Mouse (Mus musculus) heart, embryonic 15.5 days (tissue): ENCODE measurements at regions not wholly inside any gene's neighbourhood (a gene's known extent, or its start where the extent isn't known, plus 50 kb on each side); places are given as distances from the start of the nearest gene placed in this dataset.
A peak's percentile ranks its signal among the peaks of the same experiment; 100 is the strongest.

Experiments
- ATAC-seq: fragments of 200-750 bp; cut with Nextera tagmentation; replicated peaks from 2 replicates; pipeline ENCODE4 v1.8.0; 2017; ENCODE audit warnings: low read depth, moderate TSS enrichment; ENCODE audit not compliant: insufficient number of reproducible peaks, insufficient read depth, low FRiP score
- H3K27ac ChIP-seq: fragments of 300-500 bp; sonication (generic); 2 replicates; pipeline ENCODE4 v1.5.1; 2015; ENCODE audit warnings: mild to moderate bottlenecking, inconsistent platforms
- H3K27me3 ChIP-seq: fragments of 300-500 bp; sonication (generic); 2 replicates; pipeline ENCODE4 v1.6.1; 2015; ENCODE audit warnings: inconsistent platforms
- H3K36me3 ChIP-seq: fragments of 300-500 bp; sonication (generic); 2 replicates; pipeline ENCODE4 v1.6.1; 2015; ENCODE audit warnings: mild to moderate bottlenecking, inconsistent platforms
- H3K4me1 ChIP-seq: fragments of 300-500 bp; sonication (generic); replicated peaks from 2 replicates; pipeline ENCODE4 v1.6.1; 2015; ENCODE audit warnings: inconsistent platforms
- H3K4me2 ChIP-seq: fragments of 300-500 bp; sonication (generic); 2 replicates; pipeline ENCODE4 v1.6.1; 2015; ENCODE audit warnings: inconsistent platforms, mild to moderate bottlenecking, moderate library complexity
- H3K4me3 ChIP-seq: fragments of 300-500 bp; sonication (generic); 2 replicates; pipeline ENCODE4 v1.5.1; 2015; ENCODE audit warnings: mild to moderate bottlenecking, inconsistent platforms
- H3K9ac ChIP-seq: fragments of 300-500 bp; sonication (generic); 2 replicates; pipeline ENCODE4 v1.6.1; 2015; ENCODE audit warnings: mild to moderate bottlenecking, inconsistent platforms
- H3K9me3 ChIP-seq: fragments of 300-500 bp; sonication (generic); replicated peaks from 2 replicates; pipeline ENCODE4 v1.6.1; 2016; ENCODE audit warnings: inconsistent platforms
- WGBS: fragments of 180-500 bp; shearing (Covaris S2); methylation state at CpG from one replicate; pipeline ENCODE4 v1.1.7; 2015; ENCODE audit warnings: mixed read lengths; 5-methylcytosine and 5-hydroxymethylcytosine counted together

DNA sequence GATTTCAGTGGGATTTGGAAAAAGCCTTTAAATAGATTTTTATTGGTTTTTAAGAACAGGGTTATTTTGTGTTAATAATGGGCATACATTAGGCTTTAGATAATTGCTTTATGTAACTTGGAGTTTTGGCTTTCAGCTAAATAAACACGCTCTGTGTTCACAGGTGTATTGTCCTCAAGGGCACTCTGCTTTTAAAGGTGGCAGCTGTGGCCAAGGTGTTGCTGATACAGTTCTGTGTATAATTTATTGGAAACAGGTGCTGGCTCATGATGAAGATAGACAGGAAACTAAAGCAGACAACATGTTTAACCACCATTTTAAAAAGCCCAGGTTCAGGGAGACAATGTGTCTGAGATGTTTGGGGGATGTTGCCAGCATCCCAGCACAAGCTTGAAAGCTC, 242.3 kb upstream of the Lrtm1 start:
- ATAC-seq: no peak
- no peak overlapping the region for H3K27ac ChIP-seq
- no peaks in the 10 kb centered on the region for H3K27me3 ChIP-seq
- 79% methylated on average over 1 of the region's 1 CpGs for WGBS
- H3K36me3 ChIP-seq: no peaks in the 10 kb centered on the region
- no peak overlapping the region for H3K4me2 ChIP-seq
- H3K4me3 ChIP-seq: no peak overlapping the region
- no peaks in the 10 kb centered on the region for H3K9me3 ChIP-seq
- H3K9ac ChIP-seq: no peak overlapping the region
- H3K4me1 ChIP-seq: no peaks in the 10 kb centered on the region

DNA sequence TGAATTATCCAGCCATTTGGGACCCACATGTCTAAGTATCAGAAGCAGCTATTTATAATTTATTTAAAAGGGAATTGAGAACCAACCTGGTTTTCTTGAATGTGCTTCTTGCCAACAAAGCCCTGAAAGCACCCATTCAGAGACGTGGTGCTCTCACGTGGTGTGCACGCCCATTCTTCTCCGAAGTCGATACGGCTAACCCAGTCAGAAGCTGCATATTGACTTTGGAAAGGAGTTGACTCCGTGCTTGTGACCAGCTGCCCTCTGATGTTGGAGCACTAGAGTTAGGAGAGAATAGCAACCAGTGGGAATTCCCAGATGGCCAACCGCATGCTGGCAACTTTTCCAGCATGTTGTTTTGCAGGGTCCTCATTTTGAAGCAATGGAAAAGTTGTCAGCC, 240.2 kb upstream of the Lrtm1 start:
- H3K36me3 ChIP-seq: no peaks in the 10 kb centered on the region
- WGBS: 81% methylated on average over 8 of the region's 8 CpGs

DNA sequence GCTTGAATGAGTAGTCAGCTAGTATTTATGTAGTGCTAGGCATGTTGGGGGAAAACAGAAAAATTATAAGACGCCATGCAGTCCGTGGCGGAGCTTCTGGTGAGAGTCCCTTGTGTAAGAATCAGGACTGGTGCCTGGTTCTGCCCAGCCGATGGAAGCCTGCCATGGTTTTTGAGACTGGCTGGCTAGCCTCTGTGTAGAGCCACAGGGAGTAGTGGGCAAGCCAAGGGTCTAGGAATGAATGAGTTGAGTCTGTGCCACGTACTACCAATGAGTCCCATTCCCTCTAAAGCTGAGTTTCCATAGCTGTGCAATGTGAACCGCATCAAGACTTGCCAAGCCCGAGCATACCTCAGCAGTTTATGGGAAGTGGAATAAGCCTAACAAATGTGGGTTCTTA, 236.3 kb upstream of the Lrtm1 start:
- Histone ChIP-seq H3K4me3 (no peak overlapping the region), H3K27me3 (no peaks in the 10 kb centered on the region), H3K9me3 (no peaks in the 10 kb centered on the region), H3K36me3 (no peaks in the 10 kb centered on the region), H3K4me1 (no peaks in the 10 kb centered on the region), H3K9ac (no peak overlapping the region), H3K27ac (no peak overlapping the region), H3K4me2 (no peak overlapping the region)
- ATAC-seq: no peak
- WGBS: 93% methylated on average over 7 of the region's 7 CpGs

More for the DNA sequence above, 240.2 kb upstream of the Lrtm1 start:
- Histone ChIP-seq H3K4me3 (no peak overlapping the region), H3K27me3 (no peaks in the 10 kb centered on the region), H3K4me2 (no peak overlapping the region), H3K9ac (no peak overlapping the region), H3K9me3 (no peaks in the 10 kb centered on the region), H3K4me1 (no peaks in the 10 kb centered on the region), H3K27ac (no peak overlapping the region)
- ATAC-seq: no peak

DNA sequence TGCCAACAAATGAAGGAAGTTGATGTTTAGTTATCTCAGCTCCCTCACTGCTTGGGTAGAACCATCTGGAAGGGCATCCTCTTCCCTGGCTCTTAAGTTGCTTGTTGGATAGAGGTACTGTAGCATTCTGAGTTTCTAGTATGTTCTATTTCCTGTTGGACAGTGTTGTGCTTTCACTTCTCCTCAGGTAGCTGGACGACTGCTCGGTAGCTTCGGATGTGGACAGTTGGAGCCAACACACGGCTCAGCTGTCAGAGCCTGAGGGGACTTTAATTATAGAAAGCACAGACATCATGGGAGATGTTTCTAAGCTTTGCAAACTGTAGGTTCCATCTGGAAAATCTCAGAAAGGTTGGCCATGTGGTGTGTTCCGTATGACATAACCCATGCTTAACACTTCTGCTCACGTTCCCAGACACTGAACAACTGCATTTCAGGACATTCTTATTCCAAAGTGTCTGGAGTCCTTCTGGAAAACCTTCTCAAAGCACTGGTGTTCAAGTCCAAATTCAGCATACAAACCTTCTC, 233.8 kb upstream of the Lrtm1 start:
- H3K4me3 ChIP-seq: no peak overlapping the region
- H3K4me2 ChIP-seq: no peak overlapping the region
- no peak for ATAC-seq
- no peak overlapping the region for H3K9ac ChIP-seq
- H3K27ac ChIP-seq: no peak overlapping the region
- H3K27me3 ChIP-seq: no peaks in the 10 kb centered on the region
- H3K4me1 ChIP-seq: no peaks in the 10 kb centered on the region
- no peaks in the 10 kb centered on the region for H3K9me3 ChIP-seq
- H3K36me3 ChIP-seq: no peaks in the 10 kb centered on the region
- 68% methylated on average over 6 of the region's 6 CpGs for WGBS

DNA sequence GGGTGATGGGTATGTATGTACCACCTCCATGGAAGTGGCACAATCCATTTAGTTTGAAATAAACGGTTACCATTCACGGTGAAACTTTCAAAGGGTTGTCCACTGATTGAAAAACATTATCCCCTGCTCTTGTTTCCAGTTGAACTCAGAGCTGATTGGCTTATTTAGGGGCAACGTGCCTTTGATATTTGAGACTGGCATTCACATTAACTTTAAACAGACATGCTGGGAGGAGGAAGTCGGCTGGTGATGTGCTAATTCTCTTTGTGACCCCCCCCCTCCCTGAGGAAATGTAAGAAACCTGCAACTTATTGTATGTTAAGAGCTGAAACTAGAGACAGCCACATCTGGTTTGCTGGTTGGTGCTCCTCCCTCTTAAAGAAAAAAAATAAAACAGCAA, 219.7 kb upstream of the Lrtm1 start:
- Histone ChIP-seq H3K4me3 (no peak overlapping the region), H3K36me3 (no peaks in the 10 kb centered on the region), H3K9me3 (no peaks in the 10 kb centered on the region), H3K4me1 (no peaks in the 10 kb centered on the region), H3K27me3 (peaks cover 4% of the 10 kb centered on the region; the same call in 1 of the 2 replicates), H3K4me2 (0 out of 2 replicates have a peak overlapping the region, but pooled peaks have one; percentile 3), H3K9ac (no peak overlapping the region), H3K27ac (no peak overlapping the region)
- ATAC-seq: no peak
- WGBS: 7% methylated on average over 4 of the region's 4 CpGs

DNA sequence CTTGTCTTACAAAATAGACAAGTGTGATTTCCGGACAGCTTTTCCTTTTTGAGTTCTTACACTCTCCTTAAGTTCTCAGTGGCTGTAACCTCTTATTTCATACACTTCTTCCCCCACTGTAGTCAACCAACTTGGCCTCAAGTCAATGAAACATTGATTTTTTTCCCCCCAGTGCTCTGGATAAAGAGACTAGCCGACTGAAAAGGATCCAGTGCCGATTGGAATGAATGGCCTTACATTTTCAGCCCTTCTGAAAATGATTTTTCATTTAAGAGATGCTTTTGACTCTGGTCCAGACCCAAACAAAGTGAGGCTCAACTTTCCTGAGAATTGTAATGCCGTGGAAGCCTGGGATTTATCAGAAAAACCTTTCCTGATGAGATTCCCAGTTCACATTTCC, 216.3 kb upstream of the Lrtm1 start:
- no peaks in the 10 kb centered on the region for H3K4me1 ChIP-seq
- no peaks in the 10 kb centered on the region for H3K36me3 ChIP-seq
- H3K4me2 ChIP-seq: no peak overlapping the region
- no peak for ATAC-seq
- peaks cover 4% of the 10 kb centered on the region; the same call in 1 of the 2 replicates for H3K27me3 ChIP-seq
- no peak overlapping the region for H3K27ac ChIP-seq
- no peaks in the 10 kb centered on the region for H3K9me3 ChIP-seq
- WGBS: 59% methylated on average over 4 of the region's 4 CpGs
- no peak overlapping the region for H3K4me3 ChIP-seq
- H3K9ac ChIP-seq: no peak overlapping the region

DNA sequence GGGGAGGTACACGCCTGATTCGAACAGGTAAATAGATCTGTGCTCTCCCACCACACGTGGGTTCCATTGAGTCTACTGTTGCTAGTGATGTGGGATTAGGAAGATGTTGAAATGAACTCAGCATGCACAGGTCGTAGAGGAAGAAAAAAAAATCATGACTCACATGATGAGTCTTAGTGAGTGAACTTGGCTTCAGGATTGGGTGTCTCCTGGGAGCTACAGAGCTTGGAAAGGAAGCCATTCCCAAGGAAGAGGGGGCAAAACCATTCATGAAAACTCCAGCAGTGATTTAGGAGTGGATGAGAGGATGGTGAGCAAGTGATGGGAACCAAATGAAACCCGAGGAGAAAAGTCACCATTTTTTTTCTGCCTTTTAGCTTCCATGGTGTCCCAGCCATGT, 215.9 kb upstream of the Lrtm1 start:
- peaks cover 4% of the 10 kb centered on the region; the same call in 1 of the 2 replicates for H3K27me3 ChIP-seq
- H3K9ac ChIP-seq: no peak overlapping the region
- H3K36me3 ChIP-seq: no peaks in the 10 kb centered on the region
- ATAC-seq: no peak
- H3K9me3 ChIP-seq: no peaks in the 10 kb centered on the region
- H3K4me2 ChIP-seq: no peak overlapping the region
- no peaks in the 10 kb centered on the region for H3K4me1 ChIP-seq
- 69% methylated on average over 5 of the region's 5 CpGs for WGBS
- no peak overlapping the region for H3K27ac ChIP-seq
- H3K4me3 ChIP-seq: no peak overlapping the region

DNA sequence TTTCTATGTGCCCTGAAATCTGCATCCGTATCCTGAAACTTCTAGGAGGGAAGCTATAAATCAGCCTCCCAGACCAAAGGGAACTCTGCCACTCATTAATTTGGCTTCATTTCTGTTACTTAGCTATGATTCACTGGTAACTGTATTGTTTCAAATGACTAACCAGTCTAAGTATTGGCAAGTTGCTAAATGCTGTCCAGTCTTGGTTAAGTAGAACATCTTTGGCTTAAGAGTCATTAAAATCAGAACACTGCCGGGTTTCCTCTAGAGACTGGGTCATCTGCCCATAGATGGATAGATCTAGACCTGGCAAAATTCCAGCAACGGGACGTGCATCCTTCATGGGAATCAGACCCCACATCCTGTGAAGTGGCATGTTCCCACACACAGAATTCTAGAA, 209.9 kb upstream of the Lrtm1 start:
- 83% methylated on average over 4 of the region's 4 CpGs for WGBS

DNA sequence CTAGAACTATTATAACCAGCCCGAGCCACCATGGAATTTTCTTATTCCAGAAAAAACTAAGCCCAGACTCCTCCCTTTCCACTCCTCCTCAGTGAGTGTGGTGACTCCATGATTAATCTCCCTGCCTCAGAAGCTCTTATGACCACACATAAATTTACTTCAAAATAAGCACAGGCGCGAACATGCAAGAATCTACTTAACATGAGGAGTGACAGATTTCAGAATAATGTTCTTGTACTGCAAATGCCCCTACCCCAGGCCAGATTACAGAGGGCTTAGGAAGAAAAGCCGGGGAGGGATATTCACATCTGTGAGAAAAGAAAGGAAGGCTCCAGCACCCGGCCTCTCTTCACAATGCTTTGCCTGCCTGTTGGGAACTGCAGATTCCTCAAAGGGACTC, 208.7 kb upstream of the Lrtm1 start:
- WGBS: 72% methylated on average over 5 of the region's 5 CpGs
- ATAC-seq: no peak
- H3K27ac ChIP-seq: no peak overlapping the region
- no peaks in the 10 kb centered on the region for H3K27me3 ChIP-seq
- H3K4me2 ChIP-seq: no peak overlapping the region
- no peak overlapping the region for H3K4me3 ChIP-seq
- no peaks in the 10 kb centered on the region for H3K36me3 ChIP-seq
- no peaks in the 10 kb centered on the region for H3K9me3 ChIP-seq
- no peak overlapping the region for H3K9ac ChIP-seq
- H3K4me1 ChIP-seq: no peaks in the 10 kb centered on the region

More for the DNA sequence above, 209.9 kb upstream of the Lrtm1 start:
- H3K27ac ChIP-seq: no peak overlapping the region
- no peak overlapping the region for H3K9ac ChIP-seq
- H3K4me3 ChIP-seq: no peak overlapping the region
- H3K4me2 ChIP-seq: no peak overlapping the region
- no peaks in the 10 kb centered on the region for H3K27me3 ChIP-seq
- no peaks in the 10 kb centered on the region for H3K9me3 ChIP-seq
- H3K4me1 ChIP-seq: no peaks in the 10 kb centered on the region
- H3K36me3 ChIP-seq: no peaks in the 10 kb centered on the region
- ATAC-seq: no peak

DNA sequence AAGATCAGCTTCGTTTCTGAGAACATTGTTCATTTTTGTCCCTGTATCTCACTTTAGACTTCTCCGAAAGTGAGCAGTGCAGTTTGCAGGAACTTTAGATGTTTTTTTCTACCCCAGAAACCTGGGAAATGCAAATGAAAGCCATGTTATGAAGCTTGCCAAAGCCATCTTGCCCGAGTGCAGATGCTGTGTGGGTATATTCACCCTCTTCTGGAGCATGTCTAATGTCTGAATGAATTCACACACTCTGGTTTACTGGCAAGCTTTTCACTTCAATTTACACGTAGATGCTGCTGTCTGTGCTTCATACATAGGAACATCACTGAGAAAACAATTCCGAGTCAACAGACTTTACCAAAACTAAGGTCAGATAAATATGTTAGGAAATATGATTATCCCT, 197.0 kb upstream of the Lrtm1 start:
- ATAC-seq: no peak
- Histone ChIP-seq H3K4me1 (no peaks in the 10 kb centered on the region), H3K27ac (no peak overlapping the region)

DNA sequence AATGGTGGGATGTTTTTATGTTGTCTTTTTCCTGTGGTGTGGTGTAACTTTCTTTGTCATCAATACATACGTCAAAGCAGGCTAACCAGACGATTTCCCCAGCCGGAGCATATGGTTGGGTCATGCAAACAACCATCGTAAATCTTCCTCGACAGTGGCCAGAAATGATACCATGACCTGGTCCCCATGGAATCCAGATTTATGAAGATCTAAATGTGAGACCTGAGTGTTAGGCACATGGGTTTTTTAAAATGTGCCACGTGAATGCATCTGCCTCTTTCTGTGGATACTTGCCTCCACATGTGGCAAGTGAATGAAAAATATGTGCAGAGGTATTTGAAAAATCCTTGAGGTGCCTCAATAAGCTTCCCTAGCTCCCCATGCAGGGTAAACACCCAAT, 190.8 kb upstream of the Lrtm1 start:
- WGBS: 68% methylated on average over 6 of the region's 6 CpGs
- Histone ChIP-seq H3K4me1 (no peaks in the 10 kb centered on the region), H3K27me3 (no peaks in the 10 kb centered on the region), H3K4me3 (no peak overlapping the region), H3K9me3 (no peaks in the 10 kb centered on the region), H3K9ac (no peak overlapping the region), H3K4me2 (no peak overlapping the region), H3K27ac (no peak overlapping the region), H3K36me3 (no peaks in the 10 kb centered on the region)
- no peak for ATAC-seq

More for the DNA sequence above, 197.0 kb upstream of the Lrtm1 start:
- Histone ChIP-seq H3K9me3 (no peaks in the 10 kb centered on the region), H3K27me3 (no peaks in the 10 kb centered on the region), H3K4me3 (no peak overlapping the region), H3K9ac (no peak overlapping the region), H3K36me3 (no peaks in the 10 kb centered on the region), H3K4me2 (no peak overlapping the region)
- 83% methylated on average over 5 of the region's 5 CpGs for WGBS

DNA sequence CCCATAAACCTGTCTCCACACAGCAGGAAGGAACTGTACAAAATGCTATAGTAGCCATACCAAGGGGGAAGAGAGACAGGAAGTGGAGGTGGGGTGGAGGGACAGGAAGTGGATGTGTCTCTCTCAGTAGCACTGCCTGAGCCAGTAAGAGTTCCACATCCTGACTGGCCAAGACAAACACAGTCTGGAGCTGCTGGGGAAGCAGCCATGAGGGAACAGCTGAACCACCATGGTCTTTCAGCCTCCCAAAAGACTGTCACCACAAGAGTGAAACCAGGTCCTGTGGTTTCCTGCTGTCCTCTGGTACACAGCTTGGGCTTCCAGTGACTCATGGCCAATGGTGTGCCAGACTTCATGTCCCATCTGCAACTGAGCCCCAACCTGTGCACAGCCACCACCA, 180.9 kb upstream of the Lrtm1 start:
- Histone ChIP-seq H3K4me2 (no peak overlapping the region), H3K9me3 (no peaks in the 10 kb centered on the region), H3K4me3 (no peak overlapping the region), H3K27me3 (no peaks in the 10 kb centered on the region), H3K36me3 (no peaks in the 10 kb centered on the region), H3K27ac (no peak overlapping the region), H3K9ac (no peak overlapping the region), H3K4me1 (no peaks in the 10 kb centered on the region)
- 0 out of 2 replicates have a peak, but pooled peaks have one; percentile 22 for ATAC-seq
